Mouse (Mus musculus) lung, embryonic 15.5 days (tissue): ENCODE results near the gene Gm12355. TPM values are rescaled to one million over a fixed set of nuclear protein-coding genes. Genes with fewer than 3 reads are reported as not detected.
A peak's percentile ranks its signal among the peaks of the same experiment; 100 is the strongest.

ENCODE experiments used
- ATAC-seq: fragments of 200-750 bp; cut with Nextera tagmentation; 2 replicates; pipeline ENCODE4 v1.8.0; 2017; ENCODE audit warnings: moderate number of reproducible peaks, borderline replicate concordance; ENCODE audit not compliant: low FRiP score, low TSS enrichment; ENCODE audit errors: extremely low read depth
- H3K27ac ChIP-seq: fragments of 300-500 bp; sonication (generic); 2 replicates; pipeline ENCODE4 v1.5.1; 2015; ENCODE audit warnings: moderate library complexity, mild to moderate bottlenecking, inconsistent platforms
- H3K27me3 ChIP-seq: fragments of 300-500 bp; sonication (generic); 2 replicates; pipeline ENCODE4 v1.6.1; 2015; ENCODE audit warnings: inconsistent platforms
- H3K36me3 ChIP-seq: fragments of 300-500 bp; sonication (generic); 2 replicates; pipeline ENCODE4 v1.6.1; 2015; ENCODE audit warnings: inconsistent platforms
- H3K4me1 ChIP-seq: fragments of 300-500 bp; sonication (generic); 2 replicates; pipeline ENCODE4 v1.6.1; 2015; ENCODE audit warnings: inconsistent platforms
- H3K4me2 ChIP-seq: fragments of 300-500 bp; sonication (generic); 2 replicates; pipeline ENCODE4 v1.6.1; 2015; ENCODE audit warnings: inconsistent platforms, mild to moderate bottlenecking, moderate library complexity
- H3K4me3 ChIP-seq: fragments of 300-500 bp; sonication (generic); 2 replicates; pipeline ENCODE4 v1.5.1; 2015; ENCODE audit warnings: mild to moderate bottlenecking, inconsistent platforms
- H3K9ac ChIP-seq: fragments of 300-500 bp; sonication (generic); 2 replicates; pipeline ENCODE4 v1.6.1; 2015; ENCODE audit warnings: inconsistent platforms
- H3K9me3 ChIP-seq: fragments of 300-500 bp; sonication (generic); 2 replicates; pipeline ENCODE4 v1.6.1; 2016; ENCODE audit warnings: inconsistent platforms
- WGBS: fragments of 180-500 bp; shearing (Covaris S2); methylation state at CpG from one replicate; pipeline ENCODE4 v1.1.7; 2015; 5-methylcytosine and 5-hydroxymethylcytosine counted together
- polyA plus RNA-seq: library from polyadenylated mRNA; unstranded; fragments of >200 nt; fragmentation: Nextera tagmentation; extraction: Ambion mirVana; gene quantifications from 2 replicates; pipeline ENCODE4 v1.2.1, GENCODE M21; 2015

Gene Gm12355
- polyA plus RNA-seq, 1 experiment from 2014 or later = 1.4 TPM

DNA sequence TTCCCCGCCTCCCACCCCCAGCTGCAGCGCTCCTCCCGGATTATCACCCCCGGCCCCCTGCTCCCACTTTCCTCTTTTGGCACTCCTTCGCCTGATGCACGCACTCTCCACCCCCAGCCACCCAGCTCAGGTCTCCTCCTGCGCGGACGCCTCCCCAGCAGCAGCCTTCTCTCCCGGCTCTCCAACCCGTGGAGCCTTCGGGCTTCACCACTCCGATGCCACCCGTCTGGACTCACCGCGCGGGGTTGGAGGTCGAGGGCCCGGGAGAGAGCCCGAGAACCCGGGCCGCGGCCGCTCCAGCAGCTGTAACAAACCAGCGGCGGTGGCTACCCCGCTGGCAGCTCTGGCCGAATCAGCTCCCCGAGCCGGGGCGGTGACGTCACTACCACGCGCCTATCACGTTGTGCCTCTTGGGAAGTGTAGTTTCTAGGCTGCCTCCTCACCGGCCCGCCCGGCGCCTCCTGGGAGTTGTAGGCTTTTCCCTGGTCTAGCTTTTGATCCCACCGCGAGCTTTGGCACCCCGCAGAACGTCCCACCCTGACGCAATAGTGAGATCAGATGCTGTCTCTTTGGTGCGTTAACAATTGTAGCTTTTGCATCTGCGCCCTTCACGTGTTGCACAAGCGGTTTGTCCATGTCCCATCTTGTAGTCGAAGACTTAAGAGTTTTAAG is 38.4 kb downstream of the Gm12355 start, which contains the start of gene Ormdl3:
TSS of gene Ormdl3 (minus strand) at position 477 of the 672 bp plus-strand sequence.
- peak within 1 kb of the TSS; percentile 76 for H3K4me3 ChIP-seq
- peak within 1 kb of the TSS; percentile 90 for H3K27ac ChIP-seq
- peak within 1 kb of the TSS; percentile 83 for H3K4me2 ChIP-seq
- under 1% methylated on average over 49 of the region's 49 CpGs for WGBS
- no peaks in the 10 kb centered on the region for H3K9me3 ChIP-seq
- peaks cover 39% of the 10 kb centered on the region for H3K4me1 ChIP-seq
- peak within 1 kb of the TSS; percentile 81 for H3K9ac ChIP-seq
- peaks cover 15% of the 10 kb centered on the region; the same call in 1 of the 2 replicates for H3K36me3 ChIP-seq
- H3K27me3 ChIP-seq = 0 out of 2 replicates have a peak, but pooled peaks cover 5% of the 10 kb centered on the region
- ATAC-seq = peak; percentile 93

DNA sequence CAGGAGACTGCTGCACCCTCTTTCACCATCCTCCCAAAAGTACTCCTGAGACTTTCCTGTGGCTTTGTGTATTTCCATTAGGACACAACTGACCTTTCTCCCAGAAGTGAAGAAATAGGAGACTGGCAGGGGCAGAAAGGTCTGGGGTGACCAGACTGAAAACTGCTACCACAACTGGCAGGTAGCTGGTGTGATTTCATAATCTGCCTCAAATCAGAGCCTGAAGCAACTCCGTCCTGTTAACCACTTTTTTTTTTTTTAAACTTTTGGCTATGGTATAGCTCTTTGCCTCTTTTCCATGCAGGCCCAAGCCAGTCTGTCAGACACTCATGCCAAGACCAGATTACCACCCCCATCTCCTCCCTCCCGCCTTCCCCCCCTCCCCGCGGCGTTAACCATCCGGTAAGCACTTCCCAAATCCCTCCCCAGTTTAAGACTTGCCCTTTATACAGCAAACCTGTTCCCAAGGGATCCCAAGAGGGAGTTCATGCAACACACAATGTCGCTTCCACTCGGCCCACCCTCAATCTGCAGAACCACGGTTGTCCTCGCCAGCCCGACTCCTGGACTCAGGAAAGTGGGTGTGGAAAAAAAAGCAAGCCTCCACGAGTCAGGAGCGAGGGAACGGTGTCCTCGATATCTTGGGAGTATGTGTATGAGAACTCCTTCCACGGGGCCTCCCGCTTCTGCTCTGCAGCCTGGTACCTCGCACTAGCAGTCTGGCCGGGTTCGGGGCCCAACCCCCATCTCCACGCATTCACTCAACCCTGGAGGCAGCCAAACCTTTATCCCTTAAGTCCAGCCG is 39.2 kb downstream of the Gm12355 start:
- peak overlapping the region; percentile 81 for H3K27ac ChIP-seq
- peak; percentile 19 for ATAC-seq
- H3K4me2 ChIP-seq = peak overlapping the region; percentile 83
- H3K4me1 ChIP-seq = peaks cover 39% of the 10 kb centered on the region
- H3K4me3 ChIP-seq = peak overlapping the region; percentile 76
- under 1% methylated on average over 22 of the region's 22 CpGs for WGBS
- H3K27me3 ChIP-seq = 0 out of 2 replicates have a peak, but pooled peaks cover 3% of the 10 kb centered on the region
- peak overlapping the region; percentile 81 for H3K9ac ChIP-seq
- peaks cover 17% of the 10 kb centered on the region; the same call in 1 of the 2 replicates for H3K36me3 ChIP-seq
- H3K9me3 ChIP-seq = no peaks in the 10 kb centered on the region

DNA sequence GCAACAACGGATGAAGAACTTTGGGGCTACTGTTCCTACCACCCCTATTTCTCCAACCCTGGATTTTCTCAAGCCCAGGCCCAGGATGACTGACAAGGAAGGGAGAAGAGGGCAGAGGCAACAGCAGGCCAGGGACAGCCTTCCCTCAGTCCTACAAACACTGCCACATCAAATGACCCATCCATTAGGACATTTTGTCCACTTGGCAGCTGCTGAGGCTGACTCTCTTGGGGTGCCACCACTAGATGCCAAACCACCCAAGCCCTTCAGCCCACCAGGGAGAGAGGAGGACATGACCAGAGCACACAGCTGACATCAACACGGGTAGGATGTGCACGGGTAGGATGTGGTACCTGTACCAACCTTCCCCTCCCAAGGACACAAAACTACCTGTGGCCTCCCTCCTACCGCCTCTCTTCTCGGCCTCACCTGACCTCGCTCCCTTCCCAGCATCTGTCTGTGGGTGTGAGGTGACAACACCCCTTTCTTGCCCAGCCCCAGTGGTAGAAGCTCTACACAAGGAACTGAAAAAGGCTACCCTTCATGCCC is 40.8 kb downstream of the Gm12355 start:
- Histone ChIP-seq H3K4me1 (peaks cover 39% of the 10 kb centered on the region), H3K9ac (no peak overlapping the region), H3K4me2 (no peak overlapping the region), H3K27ac (no peak overlapping the region), H3K36me3 (peaks cover 17% of the 10 kb centered on the region; the same call in 1 of the 2 replicates), H3K4me3 (no peak overlapping the region), H3K9me3 (no peaks in the 10 kb centered on the region), H3K27me3 (no peaks in the 10 kb centered on the region)
- ATAC-seq = no peak
- 88% methylated on average over 6 of the region's 6 CpGs for WGBS

GRCm38 (mm10) chr11:98584146-98584545 is 41.3 kb downstream of the Gm12355 start:
- no peaks in the 10 kb centered on the region for H3K9me3 ChIP-seq
- H3K27ac ChIP-seq = no peak overlapping the region
- no peaks in the 10 kb centered on the region for H3K27me3 ChIP-seq
- H3K4me3 ChIP-seq = no peak overlapping the region
- no peak overlapping the region for H3K4me2 ChIP-seq
- peaks cover 37% of the 10 kb centered on the region for H3K4me1 ChIP-seq
- WGBS = 42% methylated on average over 1 of the region's 1 CpGs
- peaks cover 17% of the 10 kb centered on the region; the same call in 1 of the 2 replicates for H3K36me3 ChIP-seq
- no peak for ATAC-seq
- no peak overlapping the region for H3K9ac ChIP-seq

DNA sequence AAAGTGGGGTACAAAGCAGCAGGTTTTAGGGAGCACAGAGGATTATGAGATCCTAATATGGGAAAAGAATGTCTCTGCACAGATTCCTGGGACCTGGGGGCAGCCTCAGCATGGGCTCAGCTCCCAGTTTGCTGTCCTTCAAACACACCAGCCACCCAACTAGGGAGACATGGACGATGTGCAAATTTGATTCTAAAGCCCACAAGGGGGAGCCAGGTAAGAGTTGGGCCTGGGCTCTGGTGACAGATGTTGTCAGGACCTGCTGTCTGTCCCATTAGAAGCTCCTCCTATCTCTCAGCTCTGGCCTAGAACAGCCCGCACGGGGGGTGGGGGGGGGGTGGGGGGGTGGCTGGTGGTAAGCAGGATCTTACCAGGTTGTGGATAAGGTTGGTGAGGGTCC is 41.9 kb downstream of the Gm12355 start:
- Histone ChIP-seq H3K9me3 (no peaks in the 10 kb centered on the region), H3K27me3 (no peaks in the 10 kb centered on the region), H3K9ac (no peak overlapping the region), H3K36me3 (peaks cover 17% of the 10 kb centered on the region; the same call in 1 of the 2 replicates), H3K4me1 (peaks cover 32% of the 10 kb centered on the region), H3K4me2 (no peak overlapping the region), H3K4me3 (no peak overlapping the region), H3K27ac (no peak overlapping the region)
- 25% methylated on average over 3 of the region's 3 CpGs for WGBS
- ATAC-seq = no peak

DNA sequence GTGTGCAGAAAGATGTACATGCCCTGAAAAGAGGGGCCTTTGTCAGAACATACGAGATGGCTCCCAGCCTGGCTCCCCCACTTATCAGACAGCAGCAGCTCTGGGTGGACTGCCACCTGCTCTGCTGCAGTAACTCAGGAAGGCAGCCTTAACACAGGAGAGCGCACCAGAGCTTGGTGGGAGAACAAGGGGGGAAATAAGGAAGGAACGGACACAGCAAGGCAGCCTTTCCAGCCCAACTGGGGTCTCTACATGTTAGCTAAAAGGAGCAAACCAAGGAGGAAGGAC is 42.3 kb downstream of the Gm12355 start:
- Histone ChIP-seq H3K4me3 (no peak overlapping the region), H3K4me2 (no peak overlapping the region), H3K36me3 (peaks cover 17% of the 10 kb centered on the region; the same call in 1 of the 2 replicates), H3K27ac (no peak overlapping the region), H3K4me1 (peaks cover 28% of the 10 kb centered on the region), H3K27me3 (no peaks in the 10 kb centered on the region), H3K9ac (no peak overlapping the region), H3K9me3 (no peaks in the 10 kb centered on the region)
- no peak for ATAC-seq
- WGBS = 86% methylated on average over 3 of the region's 3 CpGs

DNA sequence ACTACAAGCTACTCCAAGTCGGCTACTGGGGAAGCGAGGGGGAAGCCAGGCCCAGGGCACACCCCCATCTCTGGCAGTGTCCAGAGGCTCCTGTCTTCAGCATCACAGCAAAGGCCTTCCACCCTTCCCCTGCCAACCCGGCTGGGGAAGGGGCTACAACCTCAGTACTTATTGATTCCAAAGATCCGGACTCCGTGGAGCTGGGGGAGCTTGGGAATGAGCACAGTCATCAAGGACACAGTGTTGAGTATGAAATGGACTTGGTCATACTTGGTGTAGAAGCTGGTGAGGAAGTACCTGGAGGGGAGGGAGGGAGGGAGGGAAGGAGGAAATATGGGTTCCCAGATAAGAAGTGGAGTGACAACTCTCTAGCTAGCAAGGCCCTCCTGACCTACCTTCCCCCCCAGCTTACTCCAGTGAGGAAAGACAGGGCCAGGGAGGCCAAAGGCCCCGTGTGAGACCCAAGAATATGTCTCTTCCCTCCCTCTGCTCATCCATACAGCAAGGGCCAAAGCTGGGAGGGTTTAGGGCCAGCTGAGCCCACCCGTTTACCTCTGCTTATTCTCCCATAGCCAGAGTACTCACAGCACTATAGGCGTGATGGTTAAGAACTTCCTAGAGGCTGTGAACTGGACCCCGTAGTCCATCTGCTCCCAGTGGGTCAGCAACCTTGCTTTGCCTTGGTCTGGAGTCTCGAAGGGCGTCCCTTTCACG is 42.8 kb downstream of the Gm12355 start:
- Histone ChIP-seq H3K27me3 (no peaks in the 10 kb centered on the region), H3K9me3 (no peaks in the 10 kb centered on the region), H3K4me3 (no peak overlapping the region), H3K4me1 (peaks cover 25% of the 10 kb centered on the region), H3K36me3 (peaks cover 17% of the 10 kb centered on the region; the same call in 1 of the 2 replicates), H3K4me2 (no peak overlapping the region), H3K9ac (no peak overlapping the region), H3K27ac (no peak overlapping the region)
- WGBS = 85% methylated on average over 12 of the region's 12 CpGs
- ATAC-seq = no peak

DNA sequence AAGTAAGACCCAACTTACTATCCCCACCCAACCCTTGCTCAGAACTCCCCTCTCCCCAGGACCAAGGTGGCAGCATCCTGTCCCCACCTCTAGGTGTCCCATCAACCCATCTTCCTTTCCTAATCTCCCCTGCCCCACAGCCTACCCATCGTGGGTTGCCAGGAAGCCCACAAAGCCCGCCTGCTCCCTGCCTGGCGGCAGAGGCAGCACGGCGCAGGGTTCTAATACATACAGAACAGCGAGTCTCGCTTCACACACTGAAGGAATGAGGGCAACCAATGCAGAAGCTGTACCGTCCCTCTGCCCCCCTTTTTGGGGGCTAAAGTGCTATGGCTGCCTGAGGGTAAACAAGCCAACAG is 43.5 kb downstream of the Gm12355 start:
- no peak for ATAC-seq
- Histone ChIP-seq H3K9me3 (no peaks in the 10 kb centered on the region), H3K4me3 (no peak overlapping the region), H3K36me3 (peaks cover 17% of the 10 kb centered on the region; the same call in 1 of the 2 replicates), H3K4me1 (peaks cover 21% of the 10 kb centered on the region), H3K27me3 (no peaks in the 10 kb centered on the region), H3K9ac (no peak overlapping the region), H3K4me2 (no peak overlapping the region), H3K27ac (no peak overlapping the region)
- WGBS = 87% methylated on average over 8 of the region's 8 CpGs

GRCm38 (mm10) chr11:98581286-98582029 is 44.0 kb downstream of the Gm12355 start:
- H3K4me2 ChIP-seq = no peak overlapping the region
- no peaks in the 10 kb centered on the region for H3K9me3 ChIP-seq
- H3K9ac ChIP-seq = no peak overlapping the region
- H3K4me3 ChIP-seq = no peak overlapping the region
- no peaks in the 10 kb centered on the region for H3K27me3 ChIP-seq
- H3K4me1 ChIP-seq = peaks cover 19% of the 10 kb centered on the region
- peaks cover 17% of the 10 kb centered on the region; the same call in 1 of the 2 replicates for H3K36me3 ChIP-seq
- ATAC-seq = no peak
- 70% methylated on average over 17 of the region's 17 CpGs for WGBS
- no peak overlapping the region for H3K27ac ChIP-seq

DNA sequence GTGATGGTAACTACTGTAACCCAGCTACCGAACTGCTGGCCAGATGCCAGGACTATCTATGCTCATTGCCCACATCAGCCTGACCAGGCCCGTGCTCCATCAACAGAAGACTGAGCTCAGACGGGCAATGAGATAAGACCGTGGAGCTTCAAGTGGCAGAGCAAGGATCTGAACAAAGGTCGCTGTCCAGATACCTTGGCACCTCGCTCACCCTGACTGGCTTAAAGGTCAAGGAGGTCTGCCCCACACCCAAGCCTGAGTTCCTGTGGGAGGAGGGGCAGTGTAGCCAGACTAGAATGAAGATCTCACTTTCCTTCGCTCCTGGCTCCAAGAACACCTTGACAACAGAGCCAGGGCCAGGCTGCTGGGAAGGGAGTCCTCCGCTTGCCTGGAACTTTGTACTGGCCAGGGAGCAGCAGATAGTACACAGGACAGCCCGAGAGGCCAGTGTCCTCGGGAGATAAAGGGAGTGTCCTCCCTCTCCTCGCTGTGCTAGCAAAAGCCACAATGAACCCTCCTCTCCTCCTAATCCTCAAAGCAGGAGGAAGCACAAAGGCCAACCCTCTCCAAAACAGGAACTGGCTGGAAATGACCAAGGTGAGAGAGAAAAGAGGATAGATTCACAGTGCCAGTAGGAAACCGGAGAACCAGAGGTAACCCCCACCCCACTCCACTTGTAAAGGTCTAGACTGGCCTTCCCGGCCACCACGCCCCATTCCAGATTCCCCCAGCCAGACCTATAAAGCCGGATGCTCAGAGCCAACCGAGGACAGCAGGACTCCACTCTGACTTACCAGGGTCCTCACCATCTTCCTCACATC is 45.0 kb downstream of the Gm12355 start:
- Histone ChIP-seq H3K9ac (no peak overlapping the region), H3K4me1 (peaks cover 10% of the 10 kb centered on the region), H3K9me3 (no peaks in the 10 kb centered on the region), H3K4me3 (no peak overlapping the region), H3K27me3 (no peaks in the 10 kb centered on the region), H3K27ac (no peak overlapping the region), H3K4me2 (no peak overlapping the region), H3K36me3 (peaks cover 17% of the 10 kb centered on the region; the same call in 1 of the 2 replicates)
- peak; percentile 52; the same call in 1 of the 2 replicates for ATAC-seq
- WGBS = 59% methylated on average over 16 of the region's 16 CpGs
